Mouse (Mus musculus) ES-Bruce4 (cell line): ENCODE results near the gene Ip6k1.

Source experiments
- CTCF ChIP-seq: IDR thresholded peaks from one replicate; pipeline ENCODE4 v1.8.1; 2011; ENCODE audit warnings: low read depth, low read length
- EP300 ChIP-seq: IDR thresholded peaks from 2 replicates; pipeline ENCODE4 v1.6.1; 2011; ENCODE audit warnings: low read depth, low read length; ENCODE audit not compliant: insufficient read depth

GRCm38 (mm10) chr9:108048566-108048955 is 46.3 kb downstream of the Ip6k1 start:
- TF ChIP-seq EP300: no peak
- TF ChIP-seq CTCF: no peak
